Mouse (Mus musculus) hematopoietic multipotent progenitor cell, adult 10-12 weeks (in vitro differentiated cells): ENCODE measurements around the gene Pitpnm3. TPM values are rescaled to one million over a fixed set of nuclear protein-coding genes. Genes with fewer than 3 reads are reported as not detected.

ENCODE experiments used
- polyA plus RNA-seq: library from polyadenylated mRNA; stranded (reverse); fragments of >175 nt; gene quantifications from 2 replicates; pipeline ENCODE4 v1.2.3, GENCODE M21; 2012; ENCODE audit warnings: low replicate concordance

Pitpnm3 gene
- 0.08 and 0.46 TPM in 2 replicates for polyA plus RNA-seq

DNA sequence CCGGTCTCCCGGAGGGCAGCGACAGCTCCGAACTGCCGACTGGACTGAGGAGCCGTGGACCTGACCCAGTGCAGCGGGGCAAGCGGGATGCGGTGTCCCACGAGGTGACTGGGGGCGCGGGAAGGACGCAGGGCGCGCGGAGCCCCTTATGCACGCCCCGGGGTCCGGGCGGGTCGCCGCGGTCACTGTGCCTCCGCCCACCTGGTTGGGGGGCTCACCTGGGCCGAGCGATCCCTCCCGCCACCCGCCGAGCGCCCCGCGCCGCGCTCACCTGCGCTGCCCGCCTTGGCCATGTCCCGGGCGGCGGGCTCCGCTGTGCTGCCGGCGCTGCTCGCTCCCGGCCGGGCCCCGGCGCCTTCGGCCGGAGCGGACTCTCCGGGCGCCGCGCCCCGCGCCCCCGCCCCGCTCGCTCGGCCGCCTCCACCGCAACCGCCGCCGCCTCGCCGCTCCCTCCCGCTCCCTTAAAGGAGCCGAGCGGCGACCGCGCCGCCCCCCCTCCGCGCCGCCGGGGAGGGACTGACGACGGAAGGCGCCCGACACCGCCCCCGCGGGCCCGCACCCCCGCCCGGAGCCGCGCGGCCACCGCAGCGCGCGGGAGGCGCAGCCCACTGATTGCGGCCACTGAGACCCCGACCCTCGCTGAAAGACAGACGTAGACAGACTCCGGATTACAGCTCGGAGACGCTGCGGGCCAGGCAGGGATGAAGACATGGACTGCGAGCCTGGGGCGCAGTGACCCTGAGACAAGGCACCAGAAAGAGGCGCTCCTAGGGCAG, at the start of gene Pitpnm3:
Gene Pitpnm3 (minus strand): TSS at position 396 of the 776 bp plus-strand sequence.

DNA sequence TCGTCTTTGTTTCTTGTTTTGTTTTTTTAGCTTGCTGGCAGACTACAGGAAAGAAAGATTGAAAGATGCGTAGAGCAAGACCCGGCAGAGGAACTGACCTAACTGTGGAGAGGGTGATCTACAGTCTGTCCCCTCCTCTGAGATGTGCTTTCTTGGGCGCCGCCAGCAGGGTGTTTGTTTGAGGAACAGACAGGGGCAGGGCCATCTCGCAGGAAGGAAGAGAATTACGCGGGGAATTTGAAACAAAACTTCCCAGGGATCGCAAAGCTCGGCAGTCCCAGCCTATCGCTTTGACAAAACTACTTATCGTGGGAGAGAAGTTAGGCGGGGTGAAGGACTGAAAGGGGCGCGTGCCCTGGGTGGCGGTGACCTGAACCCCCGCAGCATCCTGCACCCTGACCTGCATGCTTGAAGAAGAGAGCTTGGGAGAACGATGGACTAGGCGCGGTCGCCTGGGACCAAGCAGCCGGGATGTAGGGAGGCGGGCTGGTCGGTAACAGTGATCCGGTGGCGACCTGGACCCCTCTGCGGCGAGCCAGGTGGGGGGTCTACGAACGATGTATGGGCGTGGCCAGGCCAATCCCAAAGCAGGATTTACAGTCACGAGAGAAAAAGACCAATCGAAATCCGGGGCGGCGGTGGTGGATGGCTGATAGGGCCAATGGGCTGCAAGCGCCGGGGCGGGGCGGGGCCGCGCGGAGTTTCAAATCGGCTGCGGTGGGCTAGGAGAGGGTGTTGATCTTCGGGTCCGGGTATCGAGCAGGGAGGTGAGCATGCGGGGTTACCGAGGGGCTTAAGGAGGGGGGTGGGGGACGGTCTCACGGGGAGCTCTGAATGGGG, 93.6 kb downstream of the Pitpnm3 start, which contains the start of gene Pimreg:
Gene Pimreg (plus strand): TSS at position 265 of the 840 bp plus-strand sequence.

DNA sequence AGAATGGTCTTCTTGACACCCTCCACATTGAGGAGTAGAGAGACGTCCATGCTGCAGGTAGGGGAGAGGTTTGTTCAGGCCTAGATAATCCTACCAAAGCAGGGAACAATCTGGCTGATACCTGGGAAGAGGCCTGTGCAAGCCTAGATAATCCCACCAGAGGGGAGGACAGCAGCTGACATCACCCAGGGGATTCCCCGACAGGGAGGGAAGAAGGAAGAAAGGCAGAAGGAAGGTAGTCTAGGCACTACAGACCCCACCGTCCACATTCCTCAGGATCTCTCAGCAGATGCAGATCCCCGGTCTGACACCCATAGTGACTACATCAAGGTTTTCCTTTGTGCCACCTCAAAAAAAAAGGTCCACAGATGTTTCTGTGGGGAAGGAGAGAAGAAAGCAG, 98.2 kb downstream of the Pitpnm3 start, which contains the start of gene Aipl1:
Gene Aipl1 (minus strand): TSS at position 101 of the 400 bp plus-strand sequence.

Other genes with a start within 250 kb of the Pitpnm3 start
- 0.07 and 0.08 TPM in 2 replicates for gene Aipl1, start 98.3 kb downstream of the Pitpnm3 start, polyA plus RNA-seq
- gene Pimreg, start 93.7 kb downstream of the Pitpnm3 start, polyA plus RNA-seq: 2.2 and 3.2 TPM in 2 replicates
- 0.10 and 0.28 TPM in 2 replicates for gene Gm43951, start 71.1 kb upstream of the Pitpnm3 start, polyA plus RNA-seq
- gene 4933427D14Rik, start 71.7 kb upstream of the Pitpnm3 start, polyA plus RNA-seq: 1.9 and 2.4 TPM in 2 replicates
- gene Txndc17, start 71.8 kb upstream of the Pitpnm3 start, polyA plus RNA-seq: 26.6 and 40.1 TPM in 2 replicates
- 0.15 and 1.4 TPM in 2 replicates for gene Med31, start 79.8 kb upstream of the Pitpnm3 start, polyA plus RNA-seq
- not detected in 2 replicates for gene Slc13a5, start 131.4 kb upstream of the Pitpnm3 start, polyA plus RNA-seq
- gene Xaf1, start 165.9 kb upstream of the Pitpnm3 start, polyA plus RNA-seq: 2.2 and 3.8 TPM in 2 replicates
- gene Fbxo39, start 178.7 kb upstream of the Pitpnm3 start, polyA plus RNA-seq: not detected in 2 replicates
- not detected in 2 replicates for gene Tekt1, start 226.7 kb upstream of the Pitpnm3 start, polyA plus RNA-seq